Mouse (Mus musculus) left cerebral cortex, postnatal 10 days (tissue): ENCODE measurements around the gene Ppp4r4. TPM values are rescaled to one million over a fixed set of nuclear protein-coding genes. Genes with fewer than 3 reads are reported as not detected.
"Not testable (repeated sequence)": the region's sequence is repeated elsewhere in the genome, so short reads cannot be mapped to it uniquely, and the experiment has no call there.

Experiments used
- DNase-seq, 2 experiments: peaks; one replicate each; pipeline ENCODE4 v3.0.0; 2021 to 2022; ENCODE audit warnings: low spot score in 2 of 2, mixed read lengths in 1 of 2; ENCODE audit errors: extremely low spot score in 1 of 2
- intact Hi-C: fragments of 180-260 bp; cut with DNase I; formaldehyde crosslinking; loops from one replicate; pipeline ENCODE4 v1.15.1; 2025
- total RNA-seq, 2 experiments: library from RNA; stranded (reverse); gene quantifications; 2 replicates each; pipeline ENCODE4 v1.2.3; 2021

Ppp4r4 gene
- total RNA-seq, 2 experiments from 2014 or later, result 9.6 to 11.3 TPM

DNA sequence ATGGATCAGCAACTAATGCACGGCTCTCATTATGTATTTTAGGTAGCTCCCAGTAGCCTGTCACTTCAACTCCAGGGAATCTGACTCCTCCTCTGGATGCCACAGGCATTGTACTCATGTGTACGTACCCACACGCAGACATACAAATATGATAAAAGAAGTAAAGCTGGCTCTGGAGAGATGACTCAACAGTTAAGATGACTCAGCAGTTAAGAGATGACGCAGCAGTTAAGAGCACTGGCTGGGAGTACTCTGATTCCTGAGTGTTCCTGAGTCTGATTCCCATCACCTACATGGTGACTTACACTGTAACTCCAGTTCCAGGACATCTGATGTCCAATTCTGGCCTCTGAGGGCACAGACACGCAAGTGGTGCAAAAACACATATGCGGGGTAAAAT is 13.4 kb upstream of the Ppp4r4 start:
- DNase-seq, result no peak
- intact Hi-C loops, result no loop called here

DNA sequence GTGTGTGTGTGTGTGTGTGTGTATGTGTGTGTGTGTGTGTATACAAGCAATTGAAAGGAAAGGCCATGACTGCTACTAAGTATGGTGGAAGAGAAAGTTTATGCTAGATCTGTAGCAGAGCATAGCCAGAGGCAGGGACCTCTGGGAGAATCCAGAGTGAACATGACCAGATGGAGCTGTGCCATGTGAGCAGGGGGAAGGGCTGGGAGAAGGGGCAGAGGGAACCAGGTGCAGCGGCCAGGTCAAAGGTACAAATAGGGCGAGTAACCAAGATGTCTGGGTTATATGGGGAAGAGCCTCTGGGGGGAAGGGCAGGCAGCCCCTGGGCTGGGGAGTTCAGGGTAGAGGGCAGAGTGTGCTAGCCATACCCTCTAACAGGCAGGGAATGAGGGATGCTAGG is 1.5 kb upstream of the Ppp4r4 start:
- intact Hi-C loops, result no loop called here

DNA sequence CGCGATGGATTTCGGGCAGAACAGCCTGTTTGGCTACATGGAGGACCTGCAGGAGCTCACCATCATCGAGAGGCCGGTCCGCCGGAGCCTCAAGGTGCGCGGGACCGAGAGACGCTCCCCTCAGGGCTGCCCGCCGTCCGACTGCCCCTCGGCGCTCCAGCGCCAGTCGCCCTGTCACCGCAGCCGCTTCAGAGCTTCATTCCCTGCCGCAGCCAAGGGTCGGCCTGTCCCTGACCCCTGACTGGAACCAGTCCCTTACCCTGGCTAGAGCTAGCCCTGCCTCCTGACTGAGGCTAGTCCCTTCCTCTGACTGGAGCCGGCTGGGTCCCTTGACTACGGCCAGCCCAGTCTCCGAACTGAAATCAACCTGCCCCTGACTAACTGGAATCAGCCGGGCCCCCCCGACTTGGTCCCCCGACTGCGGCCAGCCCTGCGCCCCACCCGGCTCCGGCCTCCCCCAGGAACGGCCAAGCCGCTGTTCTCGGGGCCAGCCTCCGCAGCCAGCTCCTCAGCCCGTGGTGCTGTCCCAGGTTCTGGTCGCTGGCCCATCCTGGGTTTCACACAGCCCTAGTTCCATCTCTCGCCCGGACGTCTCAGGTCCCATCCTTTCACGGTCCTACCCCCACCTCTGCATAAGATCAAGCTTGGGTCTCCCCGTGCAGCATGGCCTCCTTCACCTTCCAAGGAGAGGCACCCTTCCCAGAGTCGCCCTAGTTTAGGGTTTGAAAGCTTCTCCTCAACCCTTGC is 739 bp downstream of the Ppp4r4 start:
- peak; percentile 8 to 59 for DNase-seq
- intact Hi-C loops, result no loop called here

More for the DNA sequence above, 1.5 kb upstream of the Ppp4r4 start:
- DNase-seq, result peak in 1 of 2 experiments; percentile 21

DNA sequence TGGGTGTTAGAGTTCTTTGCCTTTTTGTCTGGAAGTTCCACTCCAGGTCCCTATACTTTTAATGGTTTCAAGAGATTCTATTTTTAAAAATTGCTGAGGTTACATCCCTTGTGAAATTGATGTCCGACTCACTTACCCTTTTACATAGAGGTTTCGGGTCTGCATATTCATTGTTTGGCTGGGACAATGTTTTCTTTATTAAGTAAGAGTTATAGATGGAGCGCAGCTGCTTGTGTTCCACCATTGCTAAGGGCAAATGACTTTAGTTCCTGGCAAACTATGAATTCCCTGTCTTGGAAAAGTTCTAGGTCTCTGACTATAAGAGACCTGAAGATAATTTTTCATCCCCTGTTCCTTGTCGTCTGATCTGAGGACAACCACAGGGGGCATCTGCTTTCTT is 8.3 kb downstream of the Ppp4r4 start:
- DNase-seq, result no peak
- intact Hi-C loops, result loop anchor here (10.0 kb wide), 1 partner anchor 104 kb away; no protein-coding TSS in a partner anchor

DNA sequence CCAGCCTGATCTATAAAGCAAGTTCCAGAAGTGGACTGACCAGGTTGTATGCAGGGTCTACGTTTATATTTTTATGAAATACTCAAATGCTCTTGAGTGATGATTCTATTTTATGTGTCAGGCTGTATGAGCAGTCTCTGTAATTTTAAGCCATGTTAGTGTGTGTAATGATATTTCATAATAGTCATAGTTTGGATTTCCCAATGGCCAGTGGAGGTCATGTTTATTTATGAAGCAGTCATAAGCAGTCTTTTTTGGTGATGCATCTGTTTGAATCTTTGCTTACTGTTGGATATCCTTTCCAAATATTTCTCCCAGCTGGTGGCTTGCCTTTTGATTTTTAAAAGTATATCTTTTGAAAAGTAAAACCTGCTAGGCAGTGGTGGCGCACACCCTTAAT is 11.3 kb downstream of the Ppp4r4 start:
- intact Hi-C loops, result loop anchor here (10.0 kb wide), 1 partner anchor 101 kb away; no protein-coding TSS in a partner anchor
- DNase-seq, result no peak

DNA sequence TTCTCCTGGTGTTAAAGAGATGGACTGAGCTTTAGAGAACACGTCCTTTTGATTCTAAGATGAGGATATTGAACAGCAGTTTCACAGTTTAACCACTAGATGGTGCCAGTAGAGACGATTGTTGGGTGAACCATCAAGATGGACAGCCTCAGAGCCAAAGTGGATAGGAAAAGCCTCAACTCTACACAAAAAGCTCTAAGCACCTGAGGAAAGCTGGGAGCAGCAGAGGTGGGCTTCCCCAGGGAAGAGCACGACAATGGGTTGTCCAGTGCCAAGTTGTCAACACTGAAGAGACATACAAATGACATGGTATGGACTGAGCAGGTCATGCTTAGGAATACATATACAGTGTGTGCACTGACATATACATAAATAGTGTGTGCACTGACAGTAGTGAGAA is 12.1 kb downstream of the Ppp4r4 start:
- no peak for DNase-seq
- intact Hi-C loops, result loop anchor here (10.0 kb wide), 1 partner anchor 101 kb away; no protein-coding TSS in a partner anchor

DNA sequence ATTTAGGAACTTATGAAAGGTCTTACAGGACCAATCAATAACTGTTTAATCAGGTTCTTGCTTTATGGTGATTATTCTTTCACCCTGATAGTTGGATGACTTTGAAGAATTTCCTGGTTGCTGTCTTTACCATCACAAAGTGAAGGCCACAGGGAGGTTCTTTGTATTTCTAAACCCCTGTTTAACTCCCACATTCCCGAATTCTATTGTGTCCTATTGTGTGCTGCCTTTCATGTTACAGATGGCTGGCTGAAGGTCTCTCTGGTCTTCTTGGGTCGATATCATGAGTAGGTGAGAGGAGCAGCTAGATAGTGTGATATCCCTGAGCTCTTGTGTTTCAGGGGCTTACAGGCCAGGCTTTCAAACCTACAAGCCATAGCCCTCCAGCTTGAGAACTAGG is 15.4 kb downstream of the Ppp4r4 start:
- intact Hi-C loops, result loop anchor here (10.0 kb wide), 1 partner anchor 97 kb away; no protein-coding TSS in a partner anchor
- no peak for DNase-seq

DNA sequence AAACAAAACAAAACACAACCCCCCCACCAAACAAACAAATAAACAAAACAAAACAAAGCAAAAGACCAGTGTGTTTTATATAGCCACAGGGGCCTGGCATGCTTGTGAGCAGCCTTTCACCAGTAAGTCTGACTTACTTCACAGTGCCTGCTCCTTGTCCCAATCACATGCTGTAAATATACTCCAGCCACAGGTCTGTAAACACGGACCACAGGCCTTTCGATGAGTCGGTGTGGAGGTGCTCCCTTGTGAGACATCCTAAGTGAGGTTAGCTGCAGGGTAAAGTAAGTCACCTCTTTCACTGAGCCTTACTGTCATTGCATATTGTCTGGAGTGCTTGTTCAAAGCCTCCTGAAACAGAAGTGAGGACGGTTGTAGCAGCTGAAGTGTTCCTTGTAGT is 16.4 kb downstream of the Ppp4r4 start:
- no peak for DNase-seq
- intact Hi-C loops, result loop anchor here (10.0 kb wide), 1 partner anchor 96 kb away; no protein-coding TSS in a partner anchor

DNA sequence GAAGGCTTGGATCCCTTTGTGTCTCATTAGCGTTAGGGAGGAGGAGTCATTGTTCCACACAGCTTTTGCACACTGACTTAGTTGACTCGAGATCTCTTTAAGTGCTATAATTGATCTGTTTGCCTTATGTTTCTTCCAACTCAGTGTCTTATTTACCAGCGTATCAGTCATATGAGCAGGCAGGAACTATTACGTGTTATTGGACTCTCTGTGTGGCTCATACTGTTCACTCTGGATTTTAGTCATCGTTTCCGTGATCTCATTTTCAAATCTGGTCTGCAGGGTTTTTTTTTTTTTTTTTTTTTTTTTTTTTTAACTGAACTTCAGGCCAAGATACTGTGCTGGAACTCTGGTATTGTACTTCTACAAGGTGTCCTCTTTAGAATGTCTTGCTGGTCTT is 18.0 kb downstream of the Ppp4r4 start:
- no peak for DNase-seq
- intact Hi-C loops, result no loop called here

DNA sequence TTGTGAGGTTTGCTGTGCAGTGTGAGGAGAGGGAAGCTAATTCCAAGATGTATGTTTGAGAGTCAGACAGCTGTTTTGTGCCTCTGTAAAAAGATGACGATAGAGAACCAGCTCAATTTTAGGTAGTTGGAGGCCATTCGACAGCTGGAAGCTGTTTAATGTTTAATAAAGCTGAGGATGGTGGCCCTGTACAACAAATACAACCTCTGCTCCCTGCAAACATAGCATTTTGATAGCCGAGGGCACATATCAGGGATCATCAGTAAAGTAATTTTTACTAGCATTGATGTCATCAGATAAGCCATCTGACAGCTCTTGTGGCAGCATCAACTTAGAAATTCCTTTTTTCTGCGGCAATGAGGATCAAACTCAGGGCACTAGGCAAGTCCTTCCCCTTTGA is 19.3 kb downstream of the Ppp4r4 start:
- intact Hi-C loops, result no loop called here

DNA sequence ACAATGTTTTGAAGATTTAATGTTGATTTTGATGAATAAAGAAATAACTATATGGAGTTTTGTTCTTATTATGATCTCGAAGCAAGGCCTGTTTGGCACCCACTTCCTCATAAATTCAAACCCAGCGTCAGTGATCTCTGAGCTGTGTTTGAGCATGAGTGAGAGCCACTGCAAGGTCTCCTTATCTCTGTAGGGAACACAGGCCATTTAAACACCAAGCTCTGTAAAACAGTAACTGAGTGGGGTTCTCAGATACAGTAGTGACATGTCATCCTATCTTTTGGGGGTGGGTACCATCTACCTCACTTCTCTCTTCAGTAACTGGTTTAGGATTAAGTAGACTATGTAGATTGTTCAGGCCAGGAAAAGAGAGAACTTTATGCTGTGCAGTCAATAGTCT is 20.4 kb downstream of the Ppp4r4 start:
- intact Hi-C loops, result no loop called here
- no peak for DNase-seq

More for the DNA sequence above, 19.3 kb downstream of the Ppp4r4 start:
- no peak for DNase-seq

DNA sequence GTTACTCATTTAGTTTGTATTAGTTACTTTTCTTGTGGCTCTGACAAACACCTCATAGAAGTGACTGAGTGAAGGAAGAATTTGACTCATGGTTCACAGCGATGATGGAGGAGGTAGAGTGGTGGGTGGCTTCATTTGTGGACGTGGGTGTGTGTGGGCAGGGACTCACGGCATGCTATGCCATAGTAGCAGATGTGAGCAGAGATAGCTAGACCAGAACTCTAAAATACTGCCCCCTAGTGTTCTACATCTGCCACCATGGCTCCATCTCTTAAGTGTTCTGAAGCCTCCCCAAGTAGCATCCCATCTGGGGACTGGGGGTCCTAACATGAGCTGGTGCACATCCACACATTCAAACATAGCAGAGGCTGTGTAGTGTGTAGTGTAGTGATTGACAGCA is 21.4 kb downstream of the Ppp4r4 start:
- no peak for DNase-seq
- intact Hi-C loops, result no loop called here

DNA sequence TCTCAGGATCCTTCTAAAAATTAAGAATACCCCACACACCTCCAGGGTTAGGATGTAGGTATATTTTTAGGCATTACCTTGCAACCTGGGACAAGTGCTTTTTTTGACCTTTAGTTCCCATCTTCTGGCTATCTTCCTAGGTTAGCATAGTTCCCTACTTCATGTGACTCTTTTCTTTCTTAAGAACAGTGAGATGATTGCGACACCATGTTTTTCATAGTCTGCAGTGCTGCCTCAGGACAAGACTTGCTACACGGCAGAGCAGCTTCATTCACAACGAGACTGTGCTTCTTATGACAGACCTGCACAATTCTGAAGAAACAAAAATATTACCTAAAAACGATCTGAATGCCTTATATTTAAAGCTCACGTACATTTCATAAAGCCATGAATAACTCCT is 24.8 kb downstream of the Ppp4r4 start:
- intact Hi-C loops, result no loop called here
- DNase-seq, result no peak

DNA sequence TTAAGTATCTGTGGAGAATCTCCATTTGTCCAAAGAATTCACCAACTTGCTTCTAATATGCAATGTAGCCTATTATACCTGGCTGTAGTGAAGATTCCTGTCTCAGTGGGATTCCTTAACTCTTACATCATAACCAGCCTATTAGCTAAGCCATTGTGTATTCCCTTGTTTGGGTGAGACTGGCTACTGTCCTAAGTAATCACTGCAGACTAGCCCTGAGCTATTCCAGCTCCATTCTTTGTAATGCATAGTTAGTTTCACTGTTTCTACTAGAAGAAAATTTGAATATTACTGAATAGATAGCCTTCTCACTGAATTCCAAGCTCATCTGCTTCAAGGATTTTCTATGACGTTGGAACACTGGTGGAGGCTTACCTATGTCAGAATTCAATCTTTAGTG is 32.6 kb downstream of the Ppp4r4 start:
- intact Hi-C loops, result no loop called here
- no peak for DNase-seq

DNA sequence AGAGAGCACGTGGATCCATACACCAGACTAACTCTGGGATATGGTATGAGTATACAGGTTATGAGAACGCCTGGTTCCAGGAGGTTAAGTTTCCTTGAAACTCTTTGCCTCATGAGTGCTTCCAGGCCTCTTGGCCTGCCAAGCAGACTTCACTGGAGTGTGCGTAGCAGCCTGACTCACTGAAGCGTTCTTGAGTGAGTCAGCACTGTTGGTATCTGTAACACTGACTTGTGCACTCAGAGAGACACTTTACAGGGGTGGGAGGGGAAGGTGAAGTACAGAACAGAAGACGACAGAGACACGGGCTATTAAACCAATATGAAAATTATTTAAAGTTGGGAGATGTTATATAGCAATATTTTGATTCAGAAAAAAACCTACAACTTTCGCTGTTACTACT is 33.1 kb downstream of the Ppp4r4 start:
- intact Hi-C loops, result no loop called here
- no peak for DNase-seq

DNA sequence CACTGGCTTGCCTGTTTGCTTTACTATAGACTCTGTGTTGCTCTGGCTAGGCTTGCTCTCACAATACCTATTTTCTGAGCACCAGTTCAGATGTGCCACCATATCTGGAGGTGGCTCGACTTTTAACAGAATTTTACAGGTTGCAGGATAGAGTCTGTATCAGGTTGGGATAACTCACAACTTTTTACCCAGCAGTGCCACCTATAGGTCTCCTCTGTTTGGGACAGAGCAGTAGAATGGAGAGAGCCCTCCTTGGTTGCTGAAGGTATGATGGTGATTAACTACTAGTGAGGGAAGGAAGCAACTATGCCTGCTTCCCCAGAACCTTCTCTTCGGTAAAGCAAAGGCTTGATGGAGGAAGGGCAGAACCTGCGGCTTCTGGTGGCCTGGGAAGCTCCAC is 35.0 kb downstream of the Ppp4r4 start:
- DNase-seq, result no peak
- intact Hi-C loops, result no loop called here

DNA sequence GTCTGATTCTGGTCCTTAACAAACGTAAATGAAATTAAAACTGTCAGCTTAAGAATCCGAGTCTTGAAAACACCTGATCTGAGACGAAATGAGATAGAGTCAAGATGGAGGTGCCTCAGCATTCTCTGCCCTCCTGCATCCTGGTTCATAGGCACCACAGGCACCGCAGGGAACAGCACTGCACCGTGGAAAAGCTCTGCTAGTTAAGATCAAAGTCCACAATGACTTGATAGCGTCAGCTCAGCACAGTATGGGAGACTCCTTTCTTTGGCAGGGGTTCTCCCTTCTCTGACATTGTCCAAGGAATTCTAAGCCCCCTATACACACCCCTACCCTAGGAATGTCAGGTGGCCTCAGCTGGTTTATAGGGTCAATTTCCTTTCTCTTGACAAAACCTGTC is 37.6 kb downstream of the Ppp4r4 start:
- intact Hi-C loops, result no loop called here
- no peak for DNase-seq

DNA sequence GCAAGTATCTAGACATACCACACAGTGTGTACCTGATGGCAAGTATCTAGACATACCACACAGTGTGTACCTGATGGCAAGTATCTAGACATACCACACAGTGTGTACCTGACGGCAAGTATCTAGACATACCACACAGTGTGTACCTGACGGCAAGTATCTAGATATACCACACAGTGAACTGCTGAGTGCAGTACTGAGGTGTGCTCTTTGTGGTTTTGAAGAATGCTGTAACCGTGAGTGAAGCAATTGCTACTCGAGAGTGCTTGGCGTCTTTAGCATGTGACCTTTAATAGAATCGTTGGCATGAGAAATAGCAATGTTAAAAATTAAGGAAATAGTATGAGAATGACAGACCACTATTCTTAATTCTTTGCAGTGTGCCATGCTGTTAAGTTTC is 46.1 kb downstream of the Ppp4r4 start:
- intact Hi-C loops, DNase-seq: not testable (repeated sequence)

DNA sequence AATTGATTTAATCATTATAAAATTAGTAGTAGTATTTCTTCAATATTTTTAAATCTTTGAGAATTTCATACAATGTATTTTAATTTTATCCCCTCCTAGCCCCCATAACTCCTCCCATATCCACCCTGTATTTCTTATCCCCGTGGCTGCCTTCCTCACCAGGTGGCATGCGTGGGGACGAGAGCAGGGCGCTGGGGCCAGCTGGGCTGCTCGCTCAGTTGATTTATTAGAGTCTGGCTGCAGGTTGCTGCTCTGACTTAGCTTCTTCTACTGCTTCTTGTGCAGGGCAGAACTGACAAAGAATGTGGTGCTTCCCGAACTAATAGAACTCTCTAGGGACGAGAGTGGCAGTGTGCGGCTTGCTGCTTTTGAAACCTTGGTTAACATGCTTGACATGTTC is 51.7 kb downstream of the Ppp4r4 start:
- intact Hi-C loops, result no loop called here
- DNase-seq, result no peak

DNA sequence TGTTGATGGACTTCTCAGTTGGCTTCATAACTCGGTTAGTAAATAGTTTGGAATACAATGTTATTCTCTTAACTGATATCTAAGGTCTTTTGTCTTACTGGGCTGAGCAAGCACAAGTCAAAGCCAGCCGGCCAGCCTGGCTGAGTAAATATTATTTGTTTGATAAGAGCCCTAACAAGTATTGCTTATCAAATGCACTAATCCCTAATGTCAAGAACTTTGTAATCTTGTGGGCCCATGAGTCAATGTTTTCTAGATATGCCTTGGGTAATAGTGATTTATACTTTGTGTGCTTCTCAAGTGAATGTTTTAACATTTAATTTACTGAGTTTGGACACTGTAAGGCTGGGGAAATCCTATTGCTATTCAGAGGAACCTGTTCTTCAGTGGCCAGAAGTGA is 66.3 kb downstream of the Ppp4r4 start:
- intact Hi-C loops, result no loop called here
- DNase-seq, result no peak

DNA sequence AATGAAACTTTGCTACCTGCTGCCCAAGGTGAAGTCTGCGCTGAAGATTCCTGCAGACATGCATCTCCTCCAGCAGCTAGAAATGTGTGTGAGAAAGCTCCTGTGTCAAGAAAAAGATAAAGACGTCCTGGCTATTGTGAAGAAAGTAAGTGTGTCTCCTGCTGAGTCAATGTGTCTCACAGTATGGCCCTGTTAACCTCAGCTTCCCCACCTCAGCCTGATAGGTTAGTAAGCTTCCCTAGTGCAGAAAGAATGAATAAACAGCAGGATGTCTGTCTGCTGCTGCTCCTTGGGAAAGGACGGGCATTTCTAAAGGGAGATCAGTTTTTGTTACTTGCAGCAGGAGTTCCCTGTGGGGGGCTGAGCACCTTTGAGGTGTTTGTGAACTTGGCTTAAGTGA is 68.3 kb downstream of the Ppp4r4 start:
- DNase-seq, result no peak
- intact Hi-C loops, result no loop called here
